ENCODE assay signal across 8 mouse cellular contexts in genomic region chr8:70743656-70744590, GRCm38 (mm10). TPM values are rescaled to one million over a fixed set of nuclear protein-coding genes. Genes with fewer than 3 reads are reported as not detected.
DNase-seq lines count a peak whose midpoint lies in the region; ATAC-seq and TF ChIP-seq lines count a peak whose summit lies in the region.

No protein-coding gene starts in this region.

- 0 out of 2 replicates have a peak, but pooled peaks have one; percentile 19 for TF ChIP-seq CTCF in kidney, adult 2 months (conservative IDR thresholded peaks at IDR 0.05; ENCODE audit: insufficient read depth, insufficient read length, low read depth, low read length)
- TF ChIP-seq CTCF in lung, embryonic 14.5 days (IDR thresholded peaks at IDR 0.05; ENCODE audit: low read depth), result no peak

- H3K4me1 ChIP-seq in heart, embryonic 10.5 days, result peaks cover 40% of the 10 kb centered on the region
- H3K4me1 ChIP-seq in kidney, adult 2 months (ENCODE audit: control insufficient read depth, insufficient read depth, low read length), result peaks cover 3% of the 10 kb centered on the region; the same call in 1 of the 2 replicates
- no peaks in the 10 kb centered on the region for H3K4me1 ChIP-seq in lung, embryonic 14.5 days (ENCODE audit: insufficient read depth)

- no peaks in the 10 kb centered on the region for H3K9me3 ChIP-seq in heart, embryonic 10.5 days
- H3K9me3 ChIP-seq in lung, embryonic 14.5 days (ENCODE audit: low read depth, low read length), result no peaks in the 10 kb centered on the region

- H3K36me3 ChIP-seq in heart, embryonic 10.5 days, result no peaks in the 10 kb centered on the region
- no peaks in the 10 kb centered on the region; the same call in 1 of the 2 replicates for H3K36me3 ChIP-seq in kidney, adult 2 months (ENCODE audit: control insufficient read depth, insufficient read depth, low read length)
- H3K36me3 ChIP-seq in lung, embryonic 14.5 days (ENCODE audit: insufficient read depth), result no peaks in the 10 kb centered on the region

- no peak overlapping the region; the same call in 1 of the 2 replicates for H3K9ac ChIP-seq in lung, embryonic 14.5 days

- H3K27me3 ChIP-seq in heart, embryonic 10.5 days (ENCODE audit: insufficient read depth, poor library complexity, severe bottlenecking), result peaks cover 85% of the 10 kb centered on the region
- H3K27me3 ChIP-seq in kidney, adult 2 months (replicated peaks; ENCODE audit: control insufficient read depth, insufficient read depth, low read length), result no peaks in the 10 kb centered on the region
- peaks cover 79% of the 10 kb centered on the region for H3K27me3 ChIP-seq in lung, embryonic 14.5 days (ENCODE audit: insufficient read depth, low read length)

- peak; percentile 47 for TF ChIP-seq POLR2A in kidney, adult 2 months (IDR thresholded peaks at IDR 0.05; ENCODE audit: low read depth, low read length)

- peak overlapping the region; percentile 48; the same call in 1 of the 2 replicates for H3K27ac ChIP-seq in heart, embryonic 10.5 days
- peak overlapping the region; percentile 49 for H3K27ac ChIP-seq in kidney, adult 2 months (ENCODE audit: insufficient read depth, low read depth, low read length)
- no peak overlapping the region for H3K27ac ChIP-seq in lung, embryonic 14.5 days (ENCODE audit: low read depth)

- 4% methylated on average over 48 of the region's 48 CpGs for WGBS in heart, embryonic 10.5 days
- 12% methylated on average over 48 of the region's 48 CpGs for WGBS in kidney, adult 2 months
- 5% methylated on average over 48 of the region's 48 CpGs for WGBS in lung, embryonic 14.5 days

- peak; percentile 27; the same call in 1 of the 2 replicates for ATAC-seq in lung, embryonic 14.5 days (ENCODE audit: insufficient read depth)

- peak overlapping the region; percentile 52 for H3K4me3 ChIP-seq in heart, embryonic 10.5 days
- peak overlapping the region; percentile 38 for H3K4me3 ChIP-seq in kidney, adult 2 months (ENCODE audit: insufficient read depth, low read depth, low read length)
- H3K4me3 ChIP-seq in lung, embryonic 14.5 days (ENCODE audit: low read depth, low read length), result peak overlapping the region; percentile 28

- peak overlapping the region; percentile 58 for H3K4me2 ChIP-seq in lung, embryonic 14.5 days

- DNase-seq in urinary bladder, adult 2 months (ENCODE audit: low spot score), result peak; percentile 26
- DNase-seq in urinary bladder, postnatal 10 days (ENCODE audit: low spot score), result no peak
- peak; percentile 64 for DNase-seq in embryo, embryonic 11 days
- no peak for DNase-seq in heart, embryonic 10.5 days (ENCODE audit: low spot score)
- DNase-seq in kidney, adult 2 months, result peak; percentile 95
- DNase-seq in lung, embryonic 14.5 days, result peak; percentile 61
- DNase-seq in retina, postnatal 1 day, result peak; percentile 40
- DNase-seq in thymus, postnatal 36 days, result no peak

RNA-seq across cellular contexts. Expression of gene Rab3a, which starts 10.6 kb away (rescaled TPM):
- polyA plus RNA-seq in urinary bladder, adult 2 months (2012; rRNA removed), result 34.1 and 35.3 TPM in 2 replicates
- polyA plus RNA-seq in heart, embryonic 10.5 days (2016; fragmentation: Nextera tagmentation; extraction: Ambion mirVana), result 11.2 and 14.2 TPM in 2 replicates
- 29.7 and 31.1 TPM in 2 replicates for polyA plus RNA-seq in kidney, adult 2 months (2012; rRNA removed)
- 10.5 and 12.0 TPM in 2 replicates for polyA plus RNA-seq in lung, embryonic 14.5 days (2014; fragmentation: Nextera tagmentation; extraction: Ambion mirVana)

RNA-seq across cellular contexts. Expression of gene Mpv17l2, which starts 16.8 kb away (rescaled TPM):
- 38.2 and 41.9 TPM in 2 replicates for polyA plus RNA-seq in urinary bladder, adult 2 months (2012; rRNA removed)
- polyA plus RNA-seq in heart, embryonic 10.5 days (2016; fragmentation: Nextera tagmentation; extraction: Ambion mirVana), result 39.0 and 44.6 TPM in 2 replicates
- polyA plus RNA-seq in kidney, adult 2 months (2012; rRNA removed), result 73.4 and 96.3 TPM in 2 replicates
- polyA plus RNA-seq in lung, embryonic 14.5 days (2014; fragmentation: Nextera tagmentation; extraction: Ambion mirVana), result 27.9 and 29.4 TPM in 2 replicates

RNA-seq across cellular contexts. Expression of gene Pde4c, which starts 20.4 kb away (rescaled TPM):
- 0.54 and 0.59 TPM in 2 replicates for polyA plus RNA-seq in urinary bladder, adult 2 months (2012; rRNA removed)
- polyA plus RNA-seq in heart, embryonic 10.5 days (2016; fragmentation: Nextera tagmentation; extraction: Ambion mirVana), result 0.45 and 0.48 TPM in 2 replicates
- 81.6 and 113 TPM in 2 replicates for polyA plus RNA-seq in kidney, adult 2 months (2012; rRNA removed)
- polyA plus RNA-seq in lung, embryonic 14.5 days (2014; fragmentation: Nextera tagmentation; extraction: Ambion mirVana), result 0.17 and 0.23 TPM in 2 replicates

RNA-seq across cellular contexts. Expression of gene Gm3336, which starts 25.6 kb away (rescaled TPM):
- 0.46 and 0.56 TPM in 2 replicates for polyA plus RNA-seq in urinary bladder, adult 2 months (2012; rRNA removed)
- not detected in 2 replicates for polyA plus RNA-seq in heart, embryonic 10.5 days (2016; fragmentation: Nextera tagmentation; extraction: Ambion mirVana)
- 0.61 and 0.99 TPM in 2 replicates for polyA plus RNA-seq in kidney, adult 2 months (2012; rRNA removed)
- polyA plus RNA-seq in lung, embryonic 14.5 days (2014; fragmentation: Nextera tagmentation; extraction: Ambion mirVana), result not detected in 2 replicates

RNA-seq across cellular contexts. Expression of gene Pik3r2, which starts 32.6 kb away (rescaled TPM):
- polyA plus RNA-seq in urinary bladder, adult 2 months (2012; rRNA removed), result 57.3 and 66.0 TPM in 2 replicates
- polyA plus RNA-seq in heart, embryonic 10.5 days (2016; fragmentation: Nextera tagmentation; extraction: Ambion mirVana), result 40.6 and 43.5 TPM in 2 replicates
- polyA plus RNA-seq in kidney, adult 2 months (2012; rRNA removed), result 60.5 and 94.7 TPM in 2 replicates
- polyA plus RNA-seq in lung, embryonic 14.5 days (2014; fragmentation: Nextera tagmentation; extraction: Ambion mirVana), result 46.5 and 52.4 TPM in 2 replicates

Comparison
In these comparisons a context has a peak if more than half of its experiments do, and no peak if none do; other contexts are left out.
1. DNase-seq: peak in urinary bladder, adult 2 months (single experiment), embryo, embryonic 11 days (single experiment), kidney, adult 2 months (single experiment), lung, embryonic 14.5 days (single experiment) and retina, postnatal 1 day (single experiment); none in urinary bladder, postnatal 10 days (single experiment), heart, embryonic 10.5 days (single experiment) and thymus, postnatal 36 days (0 of 2).
2. RNA of gene Pde4c, which starts 20.4 kb away (polyA plus RNA-seq): 81.6 to 113 TPM in kidney, adult 2 months; 0.54 to 0.59 TPM in urinary bladder, adult 2 months, 0.45 to 0.48 TPM in heart, embryonic 10.5 days and 0.17 to 0.23 TPM in lung, embryonic 14.5 days; every median in the first group is over 10 times any median in the second.
3. Peak in every context shown above with its lines, with median percentiles within 50 percentile points of each other: H3K4me3 ChIP-seq.